Mouse (Mus musculus) midbrain, embryonic 14.5 days (tissue): ENCODE measurements around the gene Synpo2l. TPM values are rescaled to one million over a fixed set of nuclear protein-coding genes. Genes with fewer than 3 reads are reported as not detected.
"Not testable (repeated sequence)": the region's sequence is repeated elsewhere in the genome, so short reads cannot be mapped to it uniquely, and the experiment has no call there.

Experiments
- ATAC-seq: fragments of 200-750 bp; cut with Nextera tagmentation; 2 replicates; pipeline ENCODE4 v1.8.0; 2017; ENCODE audit warnings: moderate number of reproducible peaks, moderate library complexity; ENCODE audit not compliant: low FRiP score, low TSS enrichment
- DNase-seq: peaks from one replicate; pipeline ENCODE4 v3.0.0-alpha.2; 2015
- H3K27ac ChIP-seq: fragments of 300-500 bp; sonication (generic); replicated peaks from 2 replicates; pipeline ENCODE4 v1.5.1; 2014; ENCODE audit warnings: mild to moderate bottlenecking, low read depth, low read length, moderate library complexity
- H3K27me3 ChIP-seq: fragments of 300-500 bp; sonication (generic); 2 replicates; pipeline ENCODE4 v1.6.1; 2014; ENCODE audit warnings: low read length, control low read depth, mixed read lengths; ENCODE audit not compliant: control insufficient read depth, insufficient read depth
- H3K36me3 ChIP-seq: fragments of 300-500 bp; sonication (generic); 2 replicates; pipeline ENCODE4 v1.6.1; 2014; ENCODE audit warnings: low read length, control low read depth; ENCODE audit not compliant: control insufficient read depth, insufficient read depth
- H3K4me1 ChIP-seq: fragments of 300-500 bp; sonication (generic); 2 replicates; pipeline ENCODE4 v1.6.1; 2014; ENCODE audit warnings: mild to moderate bottlenecking, antibody characterized with exemption, low read length, control low read depth; ENCODE audit not compliant: control insufficient read depth, insufficient read depth
- H3K4me2 ChIP-seq: fragments of 300-500 bp; sonication (generic); 2 replicates; pipeline ENCODE4 v1.6.1; 2014; ENCODE audit warnings: mild to moderate bottlenecking, low read length, moderate library complexity
- H3K4me3 ChIP-seq: fragments of 300-500 bp; sonication (generic); replicated peaks from 2 replicates; pipeline ENCODE4 v1.5.1; 2014; ENCODE audit warnings: low read depth, low read length
- H3K9ac ChIP-seq: fragments of 300-500 bp; sonication (generic); replicated peaks from 2 replicates; pipeline ENCODE4 v1.6.1; 2014; ENCODE audit warnings: mild to moderate bottlenecking, low read length, moderate library complexity
- H3K9me3 ChIP-seq: fragments of 300-500 bp; sonication (generic); 2 replicates; pipeline ENCODE4 v1.6.1; 2016; ENCODE audit warnings: low read length, control low read depth, mixed read lengths; ENCODE audit not compliant: control insufficient read depth
- WGBS: fragments of 180-500 bp; shearing (Covaris S2); extraction: QIAGEN DNeasy Blood & Tissue Kit; methylation state at CpG from one replicate; pipeline ENCODE4 v1.1.7; 2014; 5-methylcytosine and 5-hydroxymethylcytosine counted together
- polyA plus RNA-seq: library from polyadenylated mRNA; unstranded; fragments of >200 nt; fragmentation: Nextera tagmentation; extraction: Ambion mirVana; gene quantifications from 2 replicates; pipeline ENCODE4 v1.2.1, GENCODE M21; 2014

The Synpo2l gene
- polyA plus RNA-seq, 1 experiment from 2014 or later, result 0.09 TPM

GRCm38 (mm10) chr14:20640644-20641437, 27.3 kb downstream of the Synpo2l start, which contains the start of gene Usp54:
Gene Usp54 (minus strand): TSS chr14:20641063.
- under 1% methylated on average over 73 of the region's 73 CpGs for WGBS
- peak within 1 kb of the TSS; percentile 81 for H3K4me2 ChIP-seq
- no peaks in the 10 kb centered on the region for H3K9me3 ChIP-seq
- peak within 1 kb of the TSS; percentile 93 for H3K27ac ChIP-seq
- DNase-seq (peak; percentile 99), ATAC-seq (peak; percentile 95)
- no peaks in the 10 kb centered on the region for H3K36me3 ChIP-seq
- H3K4me3 ChIP-seq, result peak within 1 kb of the TSS; percentile 82
- peak within 1 kb of the TSS; percentile 83 for H3K9ac ChIP-seq
- H3K4me1 ChIP-seq, result peaks cover 5% of the 10 kb centered on the region; the same call in 1 of the 2 replicates
- no peaks in the 10 kb centered on the region for H3K27me3 ChIP-seq

- peak overlapping the region; percentile 93 for H3K27ac ChIP-seq
- peak; percentile 47 for DNase-seq
- no peaks in the 10 kb centered on the region for H3K36me3 ChIP-seq
- H3K4me2 ChIP-seq, result peak overlapping the region; percentile 81
- H3K27me3 ChIP-seq, result no peaks in the 10 kb centered on the region
- peaks cover 5% of the 10 kb centered on the region; the same call in 1 of the 2 replicates for H3K4me1 ChIP-seq
- H3K9me3 ChIP-seq, result no peaks in the 10 kb centered on the region
- peak; percentile 44 for ATAC-seq
- H3K9ac ChIP-seq, result peak overlapping the region; percentile 83
- H3K4me3 ChIP-seq, result peak overlapping the region; percentile 82
- 1% methylated on average over 16 of the region's 16 CpGs for WGBS
Measured at GRCm38 (mm10) chr14:20639918-20640619, 28.1 kb downstream of the Synpo2l start.

GRCm38 (mm10) chr14:20638702-20639101, 29.5 kb downstream of the Synpo2l start:
- Histone ChIP-seq H3K4me1 (peaks cover 5% of the 10 kb centered on the region; the same call in 1 of the 2 replicates), H3K36me3 (no peaks in the 10 kb centered on the region), H3K27ac (no peak overlapping the region), H3K9me3 (no peaks in the 10 kb centered on the region), H3K4me2 (no peak overlapping the region), H3K9ac (no peak overlapping the region), H3K27me3 (no peaks in the 10 kb centered on the region), H3K4me3 (no peak overlapping the region)
- no peak for ATAC-seq
- WGBS, result 94% methylated on average over 6 of the region's 6 CpGs
- no peak for DNase-seq

- H3K4me3 ChIP-seq, result no peak overlapping the region
- DNase-seq (no peak), ATAC-seq (no peak)
- H3K9ac ChIP-seq, result no peak overlapping the region
- H3K27me3 ChIP-seq, result no peaks in the 10 kb centered on the region
- H3K4me2 ChIP-seq, result no peak overlapping the region
- H3K4me1 ChIP-seq, result peaks cover 5% of the 10 kb centered on the region; the same call in 1 of the 2 replicates
- 92% methylated on average over 2 of the region's 2 CpGs for WGBS
- no peaks in the 10 kb centered on the region for H3K36me3 ChIP-seq
- H3K9me3 ChIP-seq, result no peaks in the 10 kb centered on the region
- no peak overlapping the region for H3K27ac ChIP-seq
Measured at GRCm38 (mm10) chr14:20637818-20638574, 30.2 kb downstream of the Synpo2l start.

GRCm38 (mm10) chr14:20636968-20637367, 31.2 kb downstream of the Synpo2l start:
- H3K4me3 ChIP-seq, H3K27ac ChIP-seq, H3K9me3 ChIP-seq, H3K36me3 ChIP-seq, H3K9ac ChIP-seq, H3K4me1 ChIP-seq, H3K4me2 ChIP-seq, H3K27me3 ChIP-seq, ATAC-seq, DNase-seq: not testable (repeated sequence)
- 98% methylated on average over 3 of the region's 3 CpGs for WGBS

GRCm38 (mm10) chr14:20635546-20635945, 32.6 kb downstream of the Synpo2l start:
- Histone ChIP-seq H3K9ac (no peak overlapping the region), H3K4me3 (no peak overlapping the region), H3K27me3 (no peaks in the 10 kb centered on the region), H3K27ac (no peak overlapping the region), H3K9me3 (no peaks in the 10 kb centered on the region), H3K4me2 (no peak overlapping the region), H3K36me3 (no peaks in the 10 kb centered on the region), H3K4me1 (no peaks in the 10 kb centered on the region)
- ATAC-seq (no peak), DNase-seq (no peak)
- WGBS, result 94% methylated on average over 2 of the region's 2 CpGs

- no peaks in the 10 kb centered on the region for H3K4me1 ChIP-seq
- ATAC-seq (no peak), DNase-seq (no peak)
- H3K27me3 ChIP-seq, result no peaks in the 10 kb centered on the region
- WGBS, result 81% methylated on average over 4 of the region's 4 CpGs
- no peak overlapping the region for H3K4me2 ChIP-seq
- H3K9ac ChIP-seq, result no peak overlapping the region
- H3K9me3 ChIP-seq, result no peaks in the 10 kb centered on the region
- H3K27ac ChIP-seq, result no peak overlapping the region
- H3K4me3 ChIP-seq, result no peak overlapping the region
- no peaks in the 10 kb centered on the region for H3K36me3 ChIP-seq
Measured at GRCm38 (mm10) chr14:20631253-20631652, 36.9 kb downstream of the Synpo2l start.

GRCm38 (mm10) chr14:20626971-20627370, 41.2 kb downstream of the Synpo2l start:
- H3K9ac ChIP-seq, result no peak overlapping the region
- H3K4me2 ChIP-seq, result no peak overlapping the region
- no peaks in the 10 kb centered on the region for H3K36me3 ChIP-seq
- H3K9me3 ChIP-seq, result no peaks in the 10 kb centered on the region
- no peak for DNase-seq
- no peak overlapping the region for H3K27ac ChIP-seq
- H3K4me1 ChIP-seq, result no peaks in the 10 kb centered on the region
- no peaks in the 10 kb centered on the region for H3K27me3 ChIP-seq
- no peak overlapping the region for H3K4me3 ChIP-seq
- 88% methylated on average over 3 of the region's 3 CpGs for WGBS
- ATAC-seq, result no peak
